Mouse (Mus musculus) leukemia stem cell, adult 10-12 weeks (primary cell): ENCODE measurements around the gene Rnpepl1. TPM values are rescaled to one million over a fixed set of nuclear protein-coding genes. Genes with fewer than 3 reads are reported as not detected.

Experiments
- polyA plus RNA-seq: library from polyadenylated mRNA; stranded (reverse); fragments of >175 nt; gene quantifications from 2 replicates; pipeline ENCODE4 v1.2.3, GENCODE M21; 2012; ENCODE audit warnings: low replicate concordance

The Rnpepl1 gene
- 177 and 193 TPM in 2 replicates for polyA plus RNA-seq

GRCm38 (mm10) chr1:92910239-92910885 is at the start of gene Rnpepl1:
Gene Rnpepl1, plus strand, starts transcription at chr1:92910783.

GRCm38 (mm10) chr1:92902786-92903185 is 7.8 kb upstream of the Rnpepl1 start, which contains the start of gene Ankmy1:
Gene Ankmy1, minus strand, starts transcription at chr1:92902906.

GRCm38 (mm10) chr1:92906779-92907631 is 3.6 kb upstream of the Rnpepl1 start, which contains the start of gene Dusp28:
Gene Dusp28, plus strand, starts transcription at chr1:92906981.

GRCm38 (mm10) chr1:92934182-92934827 is 23.7 kb downstream of the Rnpepl1 start, which contains the start of gene Capn10:
Gene Capn10, plus strand, starts transcription at chr1:92934376.

GRCm38 (mm10) chr1:92950607-92951006 is 40.0 kb downstream of the Rnpepl1 start, which contains the start of gene Gpr35:
Gene Gpr35, plus strand, starts transcription at chr1:92950865.

Other genes with a start within 250 kb of the Rnpepl1 start
- 3.7 and 4.1 TPM in 2 replicates for gene Gpc1, start 79.1 kb upstream of the Rnpepl1 start, polyA plus RNA-seq
- gene Ankmy1, start 7.9 kb upstream of the Rnpepl1 start, polyA plus RNA-seq: 0.07 TPM in 1 of 2 replicates, not detected in the other
- 6.7 and 13.6 TPM in 2 replicates for gene Dusp28, start 3.8 kb upstream of the Rnpepl1 start, polyA plus RNA-seq
- gene Capn10, start 23.6 kb downstream of the Rnpepl1 start, polyA plus RNA-seq: 20.1 and 32.2 TPM in 2 replicates
- gene Gpr35, start 40.1 kb downstream of the Rnpepl1 start, polyA plus RNA-seq: 1.0 and 2.8 TPM in 2 replicates
- gene Aqp12, start 95.6 kb downstream of the Rnpepl1 start, polyA plus RNA-seq: 0.16 TPM in 1 of 2 replicates, not detected in the other
- gene Kif1a, start 191.2 kb downstream of the Rnpepl1 start, polyA plus RNA-seq: 0.28 and 0.50 TPM in 2 replicates
- not detected in 2 replicates for gene Agxt, start 224.5 kb downstream of the Rnpepl1 start, polyA plus RNA-seq